Mouse (Mus musculus): ENCODE measurements around the gene Kifc3. TPM values are rescaled to one million over a fixed set of nuclear protein-coding genes. Genes with fewer than 3 reads are reported as not detected.

Kifc3 gene
- polyA plus RNA-seq, 1 experiment from 2014 or later, result 20.7 TPM

DNA sequence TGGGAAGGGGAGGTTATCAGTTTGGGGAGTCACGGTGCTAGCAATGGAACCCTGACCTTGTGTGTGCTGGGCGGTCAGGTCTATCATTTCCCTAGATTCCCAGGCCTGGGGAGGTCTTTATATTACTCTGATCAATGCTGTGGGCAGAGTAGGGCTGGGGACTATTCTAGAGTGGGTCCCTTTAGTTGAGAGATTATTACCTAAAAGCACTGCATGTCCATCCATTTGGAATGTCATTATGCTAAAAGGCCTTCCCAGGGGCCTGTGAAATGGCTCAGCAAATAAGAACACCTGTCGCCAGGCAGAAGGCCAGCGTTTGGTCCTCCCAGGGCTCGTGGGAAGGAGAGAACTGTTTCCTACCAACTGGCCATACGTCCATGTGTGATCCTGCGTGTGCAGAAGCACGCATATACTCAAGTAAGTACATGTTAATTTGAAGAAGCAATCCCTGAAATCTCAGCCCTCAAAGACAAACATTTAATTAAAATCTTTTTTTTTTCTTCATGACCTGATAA is 499 bp downstream of the Kifc3 start:
- DNase-seq (no peak), ATAC-seq (ENCODE audit: insufficient read depth) (no peak)
- H3K4me1 ChIP-seq (ENCODE audit: insufficient read depth), result no peaks in the 10 kb centered on the region
- TF ChIP-seq CTCF (IDR thresholded peaks at IDR 0.05; ENCODE audit: low read depth), result no peak
- H3K36me3 ChIP-seq (ENCODE audit: insufficient read depth), result no peaks in the 10 kb centered on the region
- H3K4me3 ChIP-seq (ENCODE audit: low read depth, low read length), result no peak overlapping the region
- H3K9me3 ChIP-seq (ENCODE audit: low read depth, low read length), result no peaks in the 10 kb centered on the region
- no peak overlapping the region for H3K9ac ChIP-seq
- H3K27ac ChIP-seq (ENCODE audit: low read depth), result no peak overlapping the region
- H3K27me3 ChIP-seq (ENCODE audit: insufficient read depth, low read length), result no peaks in the 10 kb centered on the region
- no peak overlapping the region for H3K4me2 ChIP-seq
- WGBS, result 64% methylated on average over 8 of the region's 8 CpGs

GRCm38 (mm10) chr8:95201491-95201890 is 1.1 kb downstream of the Kifc3 start:
- no peak overlapping the region for H3K9ac ChIP-seq
- no peak for TF ChIP-seq CTCF (IDR thresholded peaks at IDR 0.05; ENCODE audit: low read depth)
- H3K9me3 ChIP-seq (ENCODE audit: low read depth, low read length), result no peaks in the 10 kb centered on the region
- DNase-seq (no peak), ATAC-seq (ENCODE audit: insufficient read depth) (no peak)
- H3K27me3 ChIP-seq (ENCODE audit: insufficient read depth, low read length), result no peaks in the 10 kb centered on the region
- no peaks in the 10 kb centered on the region for H3K4me1 ChIP-seq (ENCODE audit: insufficient read depth)
- no peak overlapping the region for H3K27ac ChIP-seq (ENCODE audit: low read depth)
- H3K4me2 ChIP-seq, result no peak overlapping the region
- H3K36me3 ChIP-seq (ENCODE audit: insufficient read depth), result no peaks in the 10 kb centered on the region
- 65% methylated on average over 7 of the region's 7 CpGs for WGBS
- no peak overlapping the region for H3K4me3 ChIP-seq (ENCODE audit: low read depth, low read length)

- DNase-seq (no peak), ATAC-seq (ENCODE audit: insufficient read depth) (no peak)
- H3K4me1 ChIP-seq (ENCODE audit: insufficient read depth), result no peaks in the 10 kb centered on the region
- no peak overlapping the region for H3K4me3 ChIP-seq (ENCODE audit: low read depth, low read length)
- no peaks in the 10 kb centered on the region for H3K36me3 ChIP-seq (ENCODE audit: insufficient read depth)
- no peaks in the 10 kb centered on the region for H3K27me3 ChIP-seq (ENCODE audit: insufficient read depth, low read length)
- TF ChIP-seq CTCF (IDR thresholded peaks at IDR 0.05; ENCODE audit: low read depth), result no peak
- 76% methylated on average over 9 of the region's 9 CpGs for WGBS
- no peaks in the 10 kb centered on the region for H3K9me3 ChIP-seq (ENCODE audit: low read depth, low read length)
- H3K27ac ChIP-seq (ENCODE audit: low read depth), result no peak overlapping the region
- no peak overlapping the region for H3K4me2 ChIP-seq
- no peak overlapping the region for H3K9ac ChIP-seq
These were observed 2.6 kb downstream of the Kifc3 start for GRCm38 (mm10) chr8:95200001-95200405.

DNA sequence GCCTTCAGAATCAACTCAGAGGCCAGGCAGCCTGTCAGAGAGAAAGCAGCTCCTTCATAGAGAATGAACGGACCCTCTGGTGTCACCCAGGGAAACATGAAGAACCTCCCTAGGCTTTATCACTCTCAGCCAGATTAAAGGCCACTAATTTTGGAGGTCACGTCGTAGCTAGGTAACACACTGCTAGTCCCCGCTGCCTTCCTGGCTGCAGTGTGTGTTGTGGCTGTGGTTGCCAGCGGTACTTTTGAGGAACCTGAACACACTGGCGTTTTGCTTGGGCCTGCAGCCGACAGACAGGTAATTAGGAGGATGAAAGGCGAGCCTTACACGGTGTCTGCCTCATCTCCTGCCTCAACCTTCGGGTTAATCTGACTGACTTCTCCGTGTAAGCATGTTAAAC is 6.9 kb downstream of the Kifc3 start:
- Histone ChIP-seq H3K27me3 (ENCODE audit: insufficient read depth, low read length) (no peaks in the 10 kb centered on the region), H3K4me2 (no peak overlapping the region), H3K9ac (no peak overlapping the region), H3K36me3 (ENCODE audit: insufficient read depth) (no peaks in the 10 kb centered on the region), H3K27ac (ENCODE audit: low read depth) (no peak overlapping the region), H3K9me3 (ENCODE audit: low read depth, low read length) (no peaks in the 10 kb centered on the region), H3K4me3 (ENCODE audit: low read depth, low read length) (no peak overlapping the region), H3K4me1 (ENCODE audit: insufficient read depth) (no peaks in the 10 kb centered on the region)
- DNase-seq (no peak), ATAC-seq (ENCODE audit: insufficient read depth) (no peak)
- 55% methylated on average over 11 of the region's 11 CpGs for WGBS
- TF ChIP-seq CTCF (IDR thresholded peaks at IDR 0.05; ENCODE audit: low read depth), result no peak

DNA sequence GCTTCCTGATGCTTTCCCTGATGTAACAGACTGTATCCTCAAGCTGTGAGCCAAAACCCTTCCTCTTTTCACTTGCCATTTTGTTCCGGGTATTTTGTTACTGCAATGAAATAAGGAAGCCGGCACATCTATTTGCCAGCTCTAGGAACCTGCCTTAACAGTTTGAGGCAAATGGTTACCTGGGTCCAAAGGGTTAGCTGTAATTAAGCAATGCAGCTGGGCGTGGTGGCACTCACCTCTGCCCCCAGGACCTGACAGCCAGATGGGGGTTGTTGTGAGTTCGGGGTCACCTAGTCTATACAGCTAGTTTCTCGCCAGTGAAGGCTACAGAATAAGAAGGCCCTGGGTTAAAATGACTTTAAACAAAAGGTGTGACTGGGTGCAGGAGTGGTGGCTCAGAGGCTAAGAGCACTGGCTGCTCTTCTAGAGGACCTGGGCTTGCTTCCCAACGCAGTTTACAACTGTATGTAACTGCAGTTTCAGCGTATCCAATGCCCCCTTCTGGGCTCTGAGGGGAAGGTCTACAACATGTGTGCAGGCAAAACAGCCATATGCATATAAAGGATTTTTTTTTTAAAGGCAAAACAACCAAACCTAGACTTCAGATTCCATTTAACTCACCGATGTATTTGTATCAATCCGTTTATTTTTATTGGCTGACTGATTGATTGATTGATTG is 11.0 kb downstream of the Kifc3 start:
- no peak overlapping the region for H3K4me2 ChIP-seq
- TF ChIP-seq CTCF (IDR thresholded peaks at IDR 0.05; ENCODE audit: low read depth), result peak; percentile 12; the same call in 1 of the 2 replicates
- no peak overlapping the region for H3K4me3 ChIP-seq (ENCODE audit: low read depth, low read length)
- H3K9me3 ChIP-seq (ENCODE audit: low read depth, low read length), result no peaks in the 10 kb centered on the region
- no peak overlapping the region for H3K27ac ChIP-seq (ENCODE audit: low read depth)
- 72% methylated on average over 9 of the region's 9 CpGs for WGBS
- ATAC-seq (ENCODE audit: insufficient read depth) (no peak), DNase-seq (no peak)
- H3K27me3 ChIP-seq (ENCODE audit: insufficient read depth, low read length), result no peaks in the 10 kb centered on the region
- H3K36me3 ChIP-seq (ENCODE audit: insufficient read depth), result no peaks in the 10 kb centered on the region
- no peak overlapping the region for H3K9ac ChIP-seq
- H3K4me1 ChIP-seq (ENCODE audit: insufficient read depth), result no peaks in the 10 kb centered on the region

GRCm38 (mm10) chr8:95187579-95187978 is 15.0 kb downstream of the Kifc3 start:
- H3K9me3 ChIP-seq (ENCODE audit: low read depth, low read length), result no peaks in the 10 kb centered on the region
- 44% methylated on average over 5 of the region's 5 CpGs for WGBS
- no peak overlapping the region for H3K9ac ChIP-seq
- no peaks in the 10 kb centered on the region for H3K36me3 ChIP-seq (ENCODE audit: insufficient read depth)
- TF ChIP-seq CTCF (IDR thresholded peaks at IDR 0.05; ENCODE audit: low read depth), result no peak
- no peak overlapping the region for H3K27ac ChIP-seq (ENCODE audit: low read depth)
- H3K27me3 ChIP-seq (ENCODE audit: insufficient read depth, low read length), result no peaks in the 10 kb centered on the region
- ATAC-seq (ENCODE audit: insufficient read depth) (no peak), DNase-seq (no peak)
- H3K4me2 ChIP-seq, result no peak overlapping the region
- no peak overlapping the region for H3K4me3 ChIP-seq (ENCODE audit: low read depth, low read length)
- no peaks in the 10 kb centered on the region for H3K4me1 ChIP-seq (ENCODE audit: insufficient read depth)

DNA sequence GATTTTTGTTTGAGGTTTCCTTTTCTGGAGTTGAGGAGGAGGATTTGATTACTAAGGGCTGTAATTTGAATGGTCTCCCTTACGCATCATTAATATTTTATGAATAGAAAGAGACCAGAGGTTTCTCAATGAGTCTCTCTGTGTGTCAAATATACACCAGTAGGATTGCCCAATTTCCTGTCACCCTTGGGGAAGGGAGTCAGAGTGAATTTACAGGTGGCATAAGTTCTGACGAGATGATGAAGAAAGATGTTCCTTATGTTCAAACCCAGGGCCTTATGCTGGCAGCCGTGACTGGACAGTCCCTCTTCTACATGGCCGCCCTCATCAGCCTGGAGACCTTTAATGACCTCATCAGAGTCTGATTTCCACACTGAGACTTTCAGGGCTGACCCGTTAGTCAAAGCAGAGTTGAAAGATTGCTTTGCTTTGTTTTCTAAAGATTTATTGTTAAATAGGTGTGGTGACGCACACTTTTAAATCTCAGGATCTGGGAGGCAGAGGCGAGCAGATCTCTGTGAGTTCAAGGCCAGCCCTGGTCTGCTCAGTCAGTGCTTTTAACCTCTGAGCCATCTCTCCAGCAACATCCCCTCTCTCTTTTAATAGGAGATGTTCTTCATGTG is 16.6 kb downstream of the Kifc3 start:
- Histone ChIP-seq H3K27ac (ENCODE audit: low read depth) (no peak overlapping the region), H3K4me2 (no peak overlapping the region), H3K36me3 (ENCODE audit: insufficient read depth) (no peaks in the 10 kb centered on the region), H3K27me3 (ENCODE audit: insufficient read depth, low read length) (no peaks in the 10 kb centered on the region), H3K9ac (no peak overlapping the region), H3K4me1 (ENCODE audit: insufficient read depth) (no peaks in the 10 kb centered on the region), H3K4me3 (ENCODE audit: low read depth, low read length) (no peak overlapping the region), H3K9me3 (ENCODE audit: low read depth, low read length) (no peaks in the 10 kb centered on the region)
- TF ChIP-seq CTCF (IDR thresholded peaks at IDR 0.05; ENCODE audit: low read depth), result no peak
- 84% methylated on average over 7 of the region's 7 CpGs for WGBS
- ATAC-seq (ENCODE audit: insufficient read depth) (no peak), DNase-seq (no peak)
